Mouse (Mus musculus) MEL (cell line): ENCODE data around the gene Thsd4.

Experiments used
- CTCF ChIP-seq, 3 experiments: IDR thresholded peaks in 2 of 3; conservative IDR thresholded peaks in 1 of 3; 2 replicates each; pipeline ENCODE4 v1.5.1; 2011 to 2012; ENCODE audit warnings: low read length in 3 of 3, low read depth in 2 of 3, mild to moderate bottlenecking in 2 of 3, improper control_type of control experiment in 1 of 3, inconsistent platforms in 1 of 3, mixed read lengths in 1 of 3, moderate library complexity in 1 of 3; ENCODE audit not compliant: control insufficient read depth in 1 of 3, insufficient read depth in 1 of 3, poor library complexity in 1 of 3, severe bottlenecking in 1 of 3
- EP300 ChIP-seq, 2 experiments: IDR thresholded peaks; 2 replicates each; pipeline ENCODE4 v1.6.1; 2011; ENCODE audit warnings: improper control_type of control experiment in 2 of 2, low read length in 2 of 2, low read depth in 1 of 2, mild to moderate bottlenecking in 1 of 2
- GATA1 ChIP-seq: IDR thresholded peaks from 2 replicates; pipeline ENCODE4 v1.6.1; 2011; ENCODE audit warnings: low read depth, low read length, improper control_type of control experiment
- MEF2A ChIP-seq: IDR thresholded peaks from 2 replicates; pipeline ENCODE4 v1.6.1; 2014; ENCODE audit warnings: low read depth, mild to moderate bottlenecking, inconsistent platforms, low read length, improper control_type of control experiment; ENCODE audit not compliant: poor library complexity, insufficient replicate concordance, severe bottlenecking; ENCODE audit errors: extremely low read depth
- MYC ChIP-seq: IDR thresholded peaks from 2 replicates; pipeline ENCODE4 v1.6.1; 2011; ENCODE audit warnings: low read depth, mild to moderate bottlenecking, low read length, improper control_type of control experiment, moderate library complexity
- NELFE ChIP-seq: IDR thresholded peaks from 2 replicates; pipeline ENCODE4 v1.6.1; 2011; ENCODE audit warnings: low read depth, low read length, improper control_type of control experiment
- NRF1 ChIP-seq: IDR thresholded peaks from 2 replicates; pipeline ENCODE4 v1.6.1; 2014; ENCODE audit warnings: low read depth, mild to moderate bottlenecking, inconsistent platforms, low read length, improper control_type of control experiment, moderate library complexity; ENCODE audit not compliant: poor library complexity, insufficient read depth, severe bottlenecking
- POLR2A ChIP-seq, 2 experiments: IDR thresholded peaks; 2 replicates each; pipeline ENCODE4 v1.6.1; 2011 to 2012; ENCODE audit warnings: low read length in 2 of 2, mild to moderate bottlenecking in 2 of 2, control low read depth in 1 of 2, improper control_type of control experiment in 1 of 2, low read depth in 1 of 2, moderate library complexity in 1 of 2; ENCODE audit not compliant: control insufficient read depth in 1 of 2, insufficient read depth in 1 of 2, poor library complexity in 1 of 2
- RCOR1 ChIP-seq: IDR thresholded peaks from 2 replicates; pipeline ENCODE4 v1.6.1; 2012; ENCODE audit warnings: low read depth, mild to moderate bottlenecking, inconsistent platforms, low read length, improper control_type of control experiment
- UBTF ChIP-seq: IDR thresholded peaks from 2 replicates; pipeline ENCODE4 v1.6.1; 2012; ENCODE audit warnings: low read depth, mild to moderate bottlenecking, inconsistent platforms, low read length, improper control_type of control experiment, moderate library complexity, borderline replicate concordance; ENCODE audit not compliant: insufficient read depth
- USF1 ChIP-seq: IDR thresholded peaks from 2 replicates; pipeline ENCODE4 v1.6.1; 2014; ENCODE audit warnings: low read depth, mild to moderate bottlenecking, inconsistent platforms, low read length, improper control_type of control experiment, moderate library complexity
- ZC3H11A ChIP-seq: IDR thresholded peaks from 2 replicates; pipeline ENCODE4 v1.6.1; 2012; ENCODE audit warnings: low read depth, mild to moderate bottlenecking, inconsistent platforms, low read length, improper control_type of control experiment
- ZNF384 ChIP-seq: IDR thresholded peaks from 2 replicates; pipeline ENCODE4 v1.6.1; 2012; ENCODE audit warnings: low read depth, mild to moderate bottlenecking, inconsistent platforms, low read length, improper control_type of control experiment

- TF ChIP-seq MEF2A (no peak), USF1 (0 out of 2 replicates have a peak, but pooled peaks have one; percentile 51), ZC3H11A (peak; percentile 55), MYC (no peak; the same call in 1 of the 2 replicates), EP300 (IDR thresholded peaks at IDR 0.05; ENCODE audit: low read depth in 1 of 2, low read length in 2 of 2) (no peak), POLR2A (IDR thresholded peaks at IDR 0.05; ENCODE audit: control insufficient read depth in 1 of 2, insufficient read depth in 1 of 2, low read depth in 1 of 2, low read length in 2 of 2, poor library complexity in 1 of 2) (no peak), UBTF (no peak), CTCF (IDR thresholded peaks at IDR 0.05 in 2 of 3, conservative IDR thresholded peaks at IDR 0.05 in 1 of 3; ENCODE audit: control insufficient read depth in 1 of 3, insufficient read depth in 1 of 3, low read depth in 2 of 3, low read length in 3 of 3, poor library complexity in 1 of 3, severe bottlenecking in 1 of 3) (peak; percentile 64 to 97 (median 96)), NELFE (no peak), GATA1 (no peak), NRF1 (no peak), ZNF384 (no peak), RCOR1 (no peak)
Observed at GRCm38 (mm10) chr9:59959276-59959675, 562.6 kb downstream of the Thsd4 start.
